ENCODE assay signal across 8 mouse cellular contexts in genomic region chr14:35110928-35111327, GRCm38 (mm10).
DNase-seq lines count a peak whose midpoint lies in the region.

No protein-coding gene starts in this region.

- peak; percentile 10 for DNase-seq in adrenal gland, adult 2 months
- DNase-seq in adrenal gland, adult 8-10 months: no peak
- DNase-seq in layer of hippocampus, adult 11-12 months (ENCODE audit: low spot score): peak; percentile 62
- DNase-seq in layer of hippocampus, postnatal 10 days (ENCODE audit: low spot score in 2 of 2): no peak
- DNase-seq in R1 (ENCODE audit: low read depth, low spot score): peak; percentile 58
- peak; percentile 31 for DNase-seq in kidney, postnatal 14 days
- DNase-seq in c-Kit-positive CD71-positive TER-119-positive erythroid progenitor cells, embryonic 14.5 days (ENCODE audit: low spot score): no peak
- no peak for DNase-seq in spleen, postnatal 10 days (ENCODE audit: low spot score in 2 of 2)

Comparison
In these comparisons a context has a peak if more than half of its experiments do, and no peak if none do; other contexts are left out.
1. DNase-seq: peak in adrenal gland, adult 2 months (single experiment), layer of hippocampus, adult 11-12 months (single experiment), R1 (single experiment) and kidney, postnatal 14 days (single experiment); none in adrenal gland, adult 8-10 months (single experiment), layer of hippocampus, postnatal 10 days (0 of 2), c-Kit-positive CD71-positive TER-119-positive erythroid progenitor cells, embryonic 14.5 days (single experiment) and spleen, postnatal 10 days (0 of 2).